Mouse (Mus musculus) hindbrain, embryonic 16.5 days (tissue): Measurements from ENCODE around the gene Ptprn2. TPM values are rescaled to one million over a fixed set of nuclear protein-coding genes. Genes with fewer than 3 reads are reported as not detected.

Experiments used
- ATAC-seq: fragments of 200-750 bp; cut with Nextera tagmentation; 2 replicates; pipeline ENCODE4 v1.8.0; 2017; ENCODE audit warnings: moderate TSS enrichment, moderate library complexity
- H3K27ac ChIP-seq: fragments of 300-500 bp; sonication (generic); 2 replicates; pipeline ENCODE4 v1.5.1; 2014; ENCODE audit warnings: low read depth, mild to moderate bottlenecking, control low read depth, low read length, moderate library complexity
- H3K27me3 ChIP-seq: fragments of 300-500 bp; sonication (generic); replicated peaks from 2 replicates; pipeline ENCODE4 v1.6.1; 2014; ENCODE audit warnings: low read length; ENCODE audit not compliant: control insufficient read depth, insufficient read depth
- H3K36me3 ChIP-seq: fragments of 300-500 bp; sonication (generic); 2 replicates; pipeline ENCODE4 v1.6.1; 2014; ENCODE audit warnings: mild to moderate bottlenecking, low read length, moderate library complexity, mixed read lengths; ENCODE audit not compliant: control insufficient read depth, insufficient read depth
- H3K4me1 ChIP-seq: fragments of 300-500 bp; sonication (generic); 2 replicates; pipeline ENCODE4 v1.6.1; 2014; ENCODE audit warnings: low read depth, low read length; ENCODE audit not compliant: control insufficient read depth, insufficient read depth
- H3K4me2 ChIP-seq: fragments of 300-500 bp; sonication (generic); 2 replicates; pipeline ENCODE4 v1.6.1; 2014; ENCODE audit warnings: mild to moderate bottlenecking, low read length, control low read depth, moderate library complexity
- H3K4me3 ChIP-seq: fragments of 300-500 bp; sonication (generic); 2 replicates; pipeline ENCODE4 v1.5.1; 2014; ENCODE audit warnings: mild to moderate bottlenecking, low read length, control low read depth, moderate library complexity
- H3K9ac ChIP-seq: fragments of 300-500 bp; sonication (generic); 2 replicates; pipeline ENCODE4 v1.6.1; 2014; ENCODE audit warnings: low read depth, mild to moderate bottlenecking, control low read depth, low read length, moderate library complexity
- H3K9me3 ChIP-seq: fragments of 300-500 bp; sonication (generic); 2 replicates; pipeline ENCODE4 v1.6.1; 2014; ENCODE audit warnings: mild to moderate bottlenecking, low read length, moderate library complexity; ENCODE audit not compliant: control insufficient read depth
- WGBS: fragments of 180-500 bp; shearing (Covaris S2); extraction: QIAGEN DNeasy Blood & Tissue Kit; methylation state at CpG from one replicate; pipeline ENCODE4 v1.1.7; 2014; 5-methylcytosine and 5-hydroxymethylcytosine counted together
- polyA plus RNA-seq: library from polyadenylated mRNA; unstranded; fragments of >200 nt; fragmentation: Nextera tagmentation; extraction: Ambion mirVana; gene quantifications from 2 replicates; pipeline ENCODE4 v1.2.1, GENCODE M21; 2015

The Ptprn2 gene
- polyA plus RNA-seq, 1 experiment from 2014 or later: 11.7 TPM

DNA sequence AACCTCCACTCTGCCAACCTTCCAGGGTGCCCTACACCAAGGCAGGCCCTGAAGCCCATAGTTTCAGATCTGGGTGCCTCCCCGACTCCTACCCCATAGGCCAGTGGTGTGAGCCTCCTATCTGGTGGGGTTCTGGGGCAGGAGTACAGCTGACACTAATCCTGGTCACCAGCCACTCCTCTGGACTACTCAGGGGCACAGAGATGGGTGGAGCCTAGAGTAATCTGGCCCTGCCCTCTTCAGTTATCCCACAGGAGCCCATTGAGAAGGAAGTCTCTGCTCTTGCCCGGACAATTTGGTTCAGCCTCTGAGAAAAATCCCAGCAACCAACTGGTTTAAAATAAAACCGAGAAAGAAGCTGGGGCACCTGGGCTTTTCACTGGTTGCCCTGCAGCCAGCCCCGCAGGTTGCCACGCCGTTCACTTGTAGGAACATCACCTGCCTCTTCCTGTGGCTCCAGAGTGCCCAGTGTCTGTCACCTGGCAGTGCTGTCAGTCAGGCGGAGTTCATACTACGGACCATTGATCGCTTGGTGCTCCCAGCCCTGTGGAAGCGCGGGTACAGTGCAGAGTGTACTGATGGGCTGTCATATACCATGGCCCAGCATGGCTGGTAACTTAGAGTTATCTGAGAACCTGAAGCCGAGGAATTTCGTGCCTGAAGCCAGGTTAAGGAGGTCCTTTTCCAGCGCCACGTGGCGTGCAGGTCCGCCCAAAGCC is 673.6 kb downstream of the Ptprn2 start:
- ATAC-seq: 0 out of 2 replicates have a peak, but pooled peaks have one; percentile 34

DNA sequence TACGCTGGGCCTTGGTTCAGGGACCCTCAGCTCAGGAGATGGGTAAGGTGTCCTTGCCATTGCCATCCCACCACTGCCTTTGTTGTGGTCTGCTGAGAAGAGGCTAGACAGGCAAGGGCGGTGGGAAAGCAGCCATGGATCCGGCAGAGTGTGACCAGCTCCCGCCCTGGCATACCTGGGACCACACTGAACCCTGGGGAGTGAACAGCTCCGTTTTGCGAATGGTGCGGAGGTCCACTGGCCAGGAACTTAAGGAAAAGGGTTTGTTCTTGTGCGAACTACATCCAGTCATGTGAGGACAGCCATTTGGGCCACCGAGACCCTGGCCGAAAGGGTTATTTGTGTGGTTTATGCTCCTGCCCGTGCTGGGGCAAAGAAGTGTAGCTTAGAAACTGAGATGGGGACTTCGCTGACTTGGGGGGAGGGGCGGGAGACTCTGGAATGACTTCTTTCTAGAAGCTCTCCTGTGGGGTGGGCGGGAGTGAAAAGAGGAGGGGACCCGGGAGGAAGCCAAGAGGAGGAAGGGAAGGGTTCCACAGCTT is 674.2 kb downstream of the Ptprn2 start:
- Histone ChIP-seq H3K27ac (peak overlapping the region; percentile 66), H3K9ac (peak overlapping the region; percentile 57), H3K36me3 (no peaks in the 10 kb centered on the region), H3K4me1 (peaks cover 27% of the 10 kb centered on the region), H3K4me3 (peak overlapping the region; percentile 35), H3K27me3 (0 out of 2 replicates have a peak, but pooled peaks cover 3% of the 10 kb centered on the region), H3K4me2 (peak overlapping the region; percentile 63), H3K9me3 (no peaks in the 10 kb centered on the region)
- ATAC-seq: no peak; the same call in 1 of the 2 replicates
- WGBS: 12% methylated on average over 13 of the region's 15 CpGs

More for the DNA sequence above, 673.6 kb downstream of the Ptprn2 start:
- no peaks in the 10 kb centered on the region for H3K9me3 ChIP-seq
- 0 out of 2 replicates have a peak, but pooled peaks cover 3% of the 10 kb centered on the region for H3K27me3 ChIP-seq
- peak overlapping the region; percentile 63 for H3K4me2 ChIP-seq
- peak overlapping the region; percentile 38; the same call in 1 of the 2 replicates for H3K9ac ChIP-seq
- H3K27ac ChIP-seq: no peak overlapping the region; the same call in 1 of the 2 replicates
- no peaks in the 10 kb centered on the region for H3K36me3 ChIP-seq
- 19% methylated on average over 17 of the region's 17 CpGs for WGBS
- peaks cover 27% of the 10 kb centered on the region for H3K4me1 ChIP-seq
- H3K4me3 ChIP-seq: 0 out of 2 replicates have a peak overlapping the region, but pooled peaks have one; percentile 35

DNA sequence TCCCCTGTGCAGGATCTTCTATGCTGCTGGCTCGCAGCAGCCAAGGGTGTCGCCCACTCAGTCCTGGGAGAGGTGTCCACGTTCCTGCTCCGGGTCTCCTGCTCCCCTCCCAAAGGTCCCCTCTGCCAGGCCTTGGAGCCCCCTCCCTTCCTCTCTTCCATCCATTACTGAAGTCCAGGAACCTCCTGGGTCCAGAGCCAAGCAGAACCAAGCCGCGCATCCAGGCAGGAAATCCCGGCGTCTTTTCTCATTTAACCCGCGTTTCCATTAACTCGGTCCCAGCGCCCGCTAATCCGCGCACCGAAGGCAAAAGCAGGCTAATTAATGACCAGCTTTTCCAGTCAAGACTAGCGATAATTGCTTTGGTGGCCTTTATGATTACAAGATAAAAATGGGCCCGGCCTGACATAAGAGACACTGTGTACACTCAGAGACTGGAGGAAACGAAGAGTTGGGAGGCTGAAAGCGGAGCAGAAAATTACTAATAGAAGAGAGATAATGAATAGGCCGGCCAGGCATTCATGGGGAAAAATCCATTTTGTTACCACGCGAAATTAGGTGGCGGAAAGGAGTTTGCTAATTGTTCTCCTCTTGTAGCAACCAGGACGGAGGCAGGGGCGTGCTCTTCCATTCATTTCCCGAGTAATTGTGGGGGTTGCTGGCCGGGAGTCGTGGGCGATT is 674.8 kb downstream of the Ptprn2 start:
- ATAC-seq: 0 out of 2 replicates have a peak, but pooled peaks have one; percentile 55
- H3K27me3 ChIP-seq: 0 out of 2 replicates have a peak, but pooled peaks cover 3% of the 10 kb centered on the region
- peak overlapping the region; percentile 57 for H3K9ac ChIP-seq
- WGBS: 6% methylated on average over 28 of the region's 30 CpGs
- H3K9me3 ChIP-seq: no peaks in the 10 kb centered on the region
- H3K4me3 ChIP-seq: peak overlapping the region; percentile 35
- peak overlapping the region; percentile 63 for H3K4me2 ChIP-seq
- H3K4me1 ChIP-seq: peaks cover 27% of the 10 kb centered on the region
- H3K36me3 ChIP-seq: no peaks in the 10 kb centered on the region
- H3K27ac ChIP-seq: peak overlapping the region; percentile 66

DNA sequence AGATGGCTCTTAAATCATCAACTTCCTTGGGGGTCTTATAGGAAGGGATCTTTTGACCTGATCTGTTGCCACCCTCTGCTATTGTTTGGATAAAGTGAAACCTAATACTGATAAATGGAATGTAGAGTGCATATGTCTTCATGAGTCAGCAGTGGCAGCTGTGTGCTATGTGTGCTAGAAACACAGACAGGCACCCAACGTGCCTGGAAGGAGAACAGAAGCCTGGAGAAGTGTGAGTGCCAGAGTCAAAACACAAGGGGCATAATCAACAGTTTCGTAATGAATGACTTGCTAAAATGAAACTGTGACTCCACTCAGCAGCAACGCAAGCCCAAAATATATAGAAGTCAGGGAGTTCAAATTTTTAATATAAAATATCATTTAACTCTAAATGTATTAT is 676.7 kb downstream of the Ptprn2 start:
- peaks cover 23% of the 10 kb centered on the region for H3K4me1 ChIP-seq
- no peak for ATAC-seq
- no peaks in the 10 kb centered on the region for H3K36me3 ChIP-seq
- H3K27me3 ChIP-seq: 0 out of 2 replicates have a peak, but pooled peaks cover 3% of the 10 kb centered on the region
- 50% methylated on average over 3 of the region's 3 CpGs for whole genome bisulfite sequencing
- H3K9ac ChIP-seq: no peak overlapping the region
- no peak overlapping the region for H3K4me3 ChIP-seq
- no peaks in the 10 kb centered on the region for H3K9me3 ChIP-seq
- H3K27ac ChIP-seq: no peak overlapping the region
- H3K4me2 ChIP-seq: no peak overlapping the region

DNA sequence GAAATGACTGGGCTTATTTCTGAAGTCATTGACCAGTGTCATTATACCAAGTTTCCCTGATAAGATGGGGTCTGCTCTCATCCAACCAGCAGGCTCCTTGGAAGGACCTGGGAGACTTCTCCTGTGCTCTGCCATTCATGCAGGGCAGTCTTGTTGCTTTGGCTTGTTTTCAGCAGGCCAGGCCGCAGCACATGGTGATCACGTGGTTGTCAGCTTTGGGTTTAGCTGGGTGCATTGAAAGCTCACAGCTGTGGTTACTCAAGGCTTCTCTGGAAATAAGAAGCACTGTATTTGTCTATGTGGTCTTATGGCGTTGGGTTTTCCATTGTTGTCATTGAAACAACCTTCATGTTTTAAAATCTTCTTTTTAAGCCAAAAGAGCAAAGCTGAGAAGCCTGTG is 678.3 kb downstream of the Ptprn2 start:
- Histone ChIP-seq H3K36me3 (no peaks in the 10 kb centered on the region), H3K27ac (no peak overlapping the region), H3K4me1 (peaks cover 20% of the 10 kb centered on the region), H3K9me3 (no peaks in the 10 kb centered on the region), H3K4me3 (no peak overlapping the region), H3K9ac (no peak overlapping the region), H3K27me3 (0 out of 2 replicates have a peak, but pooled peaks cover 3% of the 10 kb centered on the region), H3K4me2 (no peak overlapping the region)
- WGBS: 39% methylated on average over 3 of the region's 3 CpGs
- ATAC-seq: no peak

DNA sequence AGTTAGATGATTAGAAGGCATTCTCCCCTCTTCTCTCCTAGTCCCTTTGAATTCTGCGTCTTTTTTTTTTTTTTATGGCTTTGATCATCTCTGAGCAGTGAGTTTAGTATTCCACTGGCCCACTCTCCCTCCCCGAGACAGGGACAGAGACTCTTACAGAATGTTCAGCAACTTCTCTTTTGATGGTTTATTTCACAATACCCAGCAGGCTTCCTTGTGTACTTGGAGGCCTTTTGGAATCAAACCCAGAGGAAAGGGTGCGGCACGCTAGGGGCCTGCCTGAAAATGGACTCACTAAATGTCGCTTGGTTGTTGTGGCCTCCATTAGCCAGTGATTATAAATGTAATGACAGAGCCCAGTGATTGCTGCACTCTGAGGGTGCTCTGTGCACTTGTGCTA is 680.7 kb downstream of the Ptprn2 start:
- H3K9me3 ChIP-seq: no peaks in the 10 kb centered on the region
- H3K4me3 ChIP-seq: no peak overlapping the region
- H3K9ac ChIP-seq: no peak overlapping the region
- H3K27ac ChIP-seq: no peak overlapping the region
- H3K36me3 ChIP-seq: no peaks in the 10 kb centered on the region
- WGBS: 65% methylated on average over 5 of the region's 5 CpGs
- no peak overlapping the region for H3K4me2 ChIP-seq
- no peak for ATAC-seq
- H3K4me1 ChIP-seq: peaks cover 9% of the 10 kb centered on the region
- no peaks in the 10 kb centered on the region for H3K27me3 ChIP-seq

DNA sequence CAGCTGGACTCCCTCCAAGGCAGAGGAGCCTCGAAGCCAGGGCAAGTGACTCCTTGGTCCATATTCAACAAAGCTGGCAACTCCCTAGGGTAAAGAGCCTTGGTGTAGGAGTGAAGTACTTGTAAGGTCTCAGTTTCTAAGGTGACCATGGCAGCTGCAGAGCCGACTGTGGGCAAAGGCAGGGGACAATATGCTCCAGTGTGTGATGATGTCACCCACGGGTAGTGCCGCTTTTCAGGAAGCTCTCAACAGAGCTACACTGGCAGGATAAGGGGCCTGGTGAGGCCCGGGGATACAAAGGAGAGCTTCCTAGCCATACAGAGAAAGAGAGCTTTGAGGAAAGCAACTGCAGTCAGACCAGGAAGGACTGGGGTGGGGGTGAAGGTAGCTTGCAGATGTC is 684.1 kb downstream of the Ptprn2 start:
- WGBS: 38% methylated on average over 5 of the region's 5 CpGs
- no peaks in the 10 kb centered on the region for H3K9me3 ChIP-seq
- H3K9ac ChIP-seq: 0 out of 2 replicates have a peak overlapping the region, but pooled peaks have one; percentile 37
- H3K27ac ChIP-seq: no peak overlapping the region
- H3K27me3 ChIP-seq: no peaks in the 10 kb centered on the region
- H3K4me3 ChIP-seq: no peak overlapping the region
- no peak for ATAC-seq
- H3K36me3 ChIP-seq: no peaks in the 10 kb centered on the region
- H3K4me1 ChIP-seq: peaks cover 24% of the 10 kb centered on the region
- no peak overlapping the region for H3K4me2 ChIP-seq

DNA sequence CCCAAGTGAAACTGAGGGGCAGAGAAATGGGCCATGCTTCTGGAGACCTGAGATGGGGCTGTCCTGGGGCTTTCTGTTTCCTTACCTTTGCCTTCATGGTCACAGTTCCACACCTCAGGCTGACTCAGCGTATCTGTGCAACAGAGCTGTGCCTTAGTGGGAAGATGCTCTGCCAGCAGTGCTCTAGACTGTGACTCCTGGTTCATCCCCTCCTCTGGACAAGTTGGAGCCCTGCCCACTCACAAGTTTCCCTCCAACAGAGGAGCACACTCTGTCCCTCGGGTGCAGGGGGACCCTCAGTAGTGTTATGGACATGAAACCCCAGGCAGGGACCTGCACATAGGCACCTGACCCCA is 687.0 kb downstream of the Ptprn2 start:
- H3K9me3 ChIP-seq: no peaks in the 10 kb centered on the region
- 0 out of 2 replicates have a peak overlapping the region, but pooled peaks have one; percentile 47 for H3K9ac ChIP-seq
- ATAC-seq: peak; percentile 50
- H3K36me3 ChIP-seq: no peaks in the 10 kb centered on the region
- H3K4me2 ChIP-seq: no peak overlapping the region
- H3K27me3 ChIP-seq: no peaks in the 10 kb centered on the region
- peaks cover 35% of the 10 kb centered on the region for H3K4me1 ChIP-seq
- H3K4me3 ChIP-seq: no peak overlapping the region
- H3K27ac ChIP-seq: peak overlapping the region; percentile 15; the same call in 1 of the 2 replicates
- 28% methylated on average over 2 of the region's 2 CpGs for WGBS
